Mouse (Mus musculus) forebrain, embryonic 12.5 days (tissue): Measurements from ENCODE around the gene Ccdc14. TPM values are rescaled to one million over a fixed set of nuclear protein-coding genes. Genes with fewer than 3 reads are reported as not detected.

Experiments
- ATAC-seq: fragments of 200-750 bp; cut with Nextera tagmentation; 2 replicates; pipeline ENCODE4 v1.8.0; 2017; ENCODE audit warnings: moderate TSS enrichment; ENCODE audit not compliant: low FRiP score
- H3K27ac ChIP-seq: fragments of 300-500 bp; sonication (generic); 2 replicates; pipeline ENCODE4 v1.5.1; 2016; ENCODE audit warnings: mild to moderate bottlenecking
- H3K27me3 ChIP-seq: fragments of 300-500 bp; sonication (generic); 2 replicates; pipeline ENCODE4 v1.6.1; 2016; ENCODE audit warnings: mild to moderate bottlenecking
- H3K36me3 ChIP-seq: fragments of 300-500 bp; sonication (generic); replicated peaks from 2 replicates; pipeline ENCODE4 v1.6.1; 2016; ENCODE audit warnings: mild to moderate bottlenecking
- H3K4me1 ChIP-seq: fragments of 300-500 bp; sonication (generic); 2 replicates; pipeline ENCODE4 v1.6.1; 2016
- H3K4me2 ChIP-seq: fragments of 300-500 bp; sonication (generic); 2 replicates; pipeline ENCODE4 v1.6.1; 2016; ENCODE audit warnings: mild to moderate bottlenecking, moderate library complexity
- H3K4me3 ChIP-seq: fragments of 300-500 bp; sonication (generic); replicated peaks from 2 replicates; pipeline ENCODE4 v1.5.1; 2016; ENCODE audit warnings: mild to moderate bottlenecking
- H3K9ac ChIP-seq: fragments of 300-500 bp; sonication (generic); 2 replicates; pipeline ENCODE4 v1.6.1; 2016; ENCODE audit warnings: mild to moderate bottlenecking
- H3K9me3 ChIP-seq: fragments of 300-500 bp; sonication (generic); 2 replicates; pipeline ENCODE4 v1.6.1; 2016
- WGBS: fragments of 180-500 bp; shearing (Covaris S2); methylation state at CpG from one replicate; pipeline ENCODE4 v1.1.7; 2016; 5-methylcytosine and 5-hydroxymethylcytosine counted together
- polyA plus RNA-seq: library from polyadenylated mRNA; unstranded; fragments of >200 nt; fragmentation: Nextera tagmentation; extraction: Ambion mirVana; gene quantifications from 2 replicates; pipeline ENCODE4 v1.2.1, GENCODE M21; 2016

Gene Ccdc14
- polyA plus RNA-seq, 1 experiment from 2014 or later: 12.0 TPM

DNA sequence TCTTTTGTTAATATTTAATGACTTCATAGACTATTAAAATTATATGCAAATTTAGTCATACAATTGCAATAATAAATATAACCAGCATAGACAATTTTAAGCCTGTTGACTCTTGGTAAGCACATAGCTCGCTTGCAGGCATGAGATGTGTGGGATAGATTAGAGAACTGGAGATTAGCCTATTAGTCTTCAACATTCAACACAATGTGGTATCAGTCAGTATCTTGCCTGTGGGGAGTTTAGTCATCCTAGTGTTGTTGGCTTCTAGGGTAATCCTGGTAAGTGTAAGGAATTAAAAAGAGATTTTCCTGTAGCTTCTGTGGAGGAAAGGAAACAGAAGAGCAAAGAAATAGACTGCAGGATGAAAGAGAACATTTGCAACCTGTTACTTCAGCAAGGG lies 75.2 kb downstream of the Ccdc14 start:
- no peak overlapping the region for H3K4me2 ChIP-seq
- WGBS: 77% methylated on average over 1 of the region's 1 CpGs
- no peak for ATAC-seq

DNA sequence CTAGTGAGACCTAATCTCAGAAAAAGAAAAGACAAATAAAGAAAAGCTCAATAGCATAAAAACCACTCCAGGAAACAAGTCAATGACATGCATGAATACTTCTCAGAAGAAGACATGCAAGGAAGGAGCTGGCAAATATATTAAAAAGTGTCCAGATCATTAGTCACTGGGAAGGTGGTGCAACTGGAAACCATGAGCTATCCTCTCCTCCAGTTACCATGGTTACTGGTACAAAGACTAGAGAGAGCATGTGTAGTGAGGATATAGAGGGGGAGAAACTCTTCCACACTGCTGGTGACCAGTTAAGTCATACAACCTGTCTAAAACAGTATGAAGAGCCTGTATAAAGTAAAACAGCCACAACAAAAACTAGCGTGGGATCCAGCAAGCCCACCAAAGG lies 75.8 kb downstream of the Ccdc14 start:
- Histone ChIP-seq H3K9me3 (0 out of 2 replicates have a peak, but pooled peaks cover 2% of the 10 kb centered on the region), H3K27ac (no peak overlapping the region), H3K27me3 (0 out of 2 replicates have a peak, but pooled peaks cover 3% of the 10 kb centered on the region), H3K36me3 (no peaks in the 10 kb centered on the region), H3K4me3 (no peak overlapping the region), H3K4me1 (peaks cover 3% of the 10 kb centered on the region; the same call in 1 of the 2 replicates), H3K4me2 (no peak overlapping the region), H3K9ac (no peak overlapping the region)
- 98% methylated on average over 1 of the region's 1 CpGs for WGBS
- no peak for ATAC-seq

More for the DNA sequence above, 75.2 kb downstream of the Ccdc14 start:
- Histone ChIP-seq H3K4me1 (peaks cover 3% of the 10 kb centered on the region; the same call in 1 of the 2 replicates), H3K4me3 (no peak overlapping the region), H3K36me3 (no peaks in the 10 kb centered on the region), H3K9me3 (no peaks in the 10 kb centered on the region), H3K27ac (no peak overlapping the region), H3K27me3 (0 out of 2 replicates have a peak, but pooled peaks cover 3% of the 10 kb centered on the region), H3K9ac (no peak overlapping the region)

DNA sequence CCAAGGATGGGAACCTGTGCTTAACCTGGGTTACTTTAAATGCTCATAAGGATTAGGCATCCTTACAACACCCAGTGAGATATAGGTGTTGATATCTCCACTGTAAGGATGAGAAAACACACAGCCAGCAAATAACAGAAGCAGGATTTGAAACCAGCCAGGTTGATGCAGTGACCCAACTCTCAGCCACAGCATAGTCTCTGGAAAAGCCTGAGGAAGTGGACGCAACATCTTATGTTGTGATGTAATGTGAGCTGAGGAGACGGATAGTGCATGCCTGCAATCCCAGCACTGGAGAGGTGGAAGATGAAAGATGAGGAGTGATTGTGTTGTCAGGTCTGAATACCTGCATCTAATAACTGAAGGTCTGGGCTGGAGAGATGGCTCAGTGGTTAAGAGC lies 77.0 kb downstream of the Ccdc14 start:
- ATAC-seq: no peak
- Histone ChIP-seq H3K9ac (no peak overlapping the region), H3K4me3 (no peak overlapping the region), H3K27ac (no peak overlapping the region), H3K36me3 (no peaks in the 10 kb centered on the region), H3K9me3 (0 out of 2 replicates have a peak, but pooled peaks cover 6% of the 10 kb centered on the region), H3K4me2 (no peak overlapping the region), H3K4me1 (peaks cover 4% of the 10 kb centered on the region), H3K27me3 (0 out of 2 replicates have a peak, but pooled peaks cover 3% of the 10 kb centered on the region)
- 100% methylated on average over 2 of the region's 2 CpGs for WGBS

DNA sequence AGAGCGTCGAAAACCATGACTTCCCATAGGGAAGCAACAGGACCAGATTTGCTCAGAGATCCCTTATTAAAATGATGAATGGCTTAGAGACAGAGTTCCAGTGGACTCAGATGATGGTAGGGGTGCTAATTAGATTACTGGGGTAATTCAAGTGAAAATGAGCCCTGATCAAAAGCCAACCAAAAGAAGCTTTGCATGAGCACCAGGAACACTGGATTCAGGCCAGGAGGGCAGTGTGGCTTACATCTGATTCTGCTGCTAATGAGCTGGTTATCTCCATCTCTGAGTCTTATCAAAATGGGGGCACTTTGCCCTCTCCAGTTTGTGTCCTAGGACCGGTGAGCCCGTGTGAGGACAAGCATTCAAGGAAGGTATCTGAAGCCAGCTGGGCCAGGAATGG lies 78.0 kb downstream of the Ccdc14 start:
- Histone ChIP-seq H3K36me3 (no peaks in the 10 kb centered on the region), H3K4me2 (no peak overlapping the region), H3K4me3 (no peak overlapping the region), H3K27ac (no peak overlapping the region), H3K27me3 (0 out of 2 replicates have a peak, but pooled peaks cover 4% of the 10 kb centered on the region), H3K9ac (no peak overlapping the region), H3K4me1 (peaks cover 12% of the 10 kb centered on the region), H3K9me3 (0 out of 2 replicates have a peak, but pooled peaks cover 6% of the 10 kb centered on the region)
- ATAC-seq: no peak
- WGBS: 45% methylated on average over 4 of the region's 4 CpGs

DNA sequence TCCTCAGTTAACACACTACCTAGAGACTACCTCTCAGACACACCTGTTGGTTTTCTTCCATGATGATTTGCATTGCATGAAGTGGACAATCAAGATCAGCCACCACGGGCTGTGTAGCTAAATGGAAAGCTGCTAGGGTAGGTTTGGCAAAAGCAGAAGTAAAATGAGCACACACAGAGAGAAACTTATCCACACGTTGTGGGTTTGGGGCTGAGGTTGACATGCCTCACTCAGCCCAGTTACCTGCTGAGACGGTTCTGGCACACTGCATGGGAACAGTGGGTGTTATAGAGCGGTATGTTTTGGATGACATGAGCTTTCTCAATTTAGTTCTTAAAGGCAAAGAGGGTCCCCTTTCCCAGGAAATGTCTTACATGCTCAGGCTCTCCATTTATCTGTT lies 79.7 kb downstream of the Ccdc14 start:
- ATAC-seq: no peak
- no peak overlapping the region for H3K9ac ChIP-seq
- H3K36me3 ChIP-seq: no peaks in the 10 kb centered on the region
- 92% methylated on average over 4 of the region's 4 CpGs for WGBS
- H3K4me2 ChIP-seq: no peak overlapping the region
- no peak overlapping the region for H3K27ac ChIP-seq
- H3K27me3 ChIP-seq: peaks cover 10% of the 10 kb centered on the region; the same call in 1 of the 2 replicates
- H3K9me3 ChIP-seq: 0 out of 2 replicates have a peak, but pooled peaks cover 6% of the 10 kb centered on the region
- no peak overlapping the region for H3K4me3 ChIP-seq
- H3K4me1 ChIP-seq: peaks cover 15% of the 10 kb centered on the region

DNA sequence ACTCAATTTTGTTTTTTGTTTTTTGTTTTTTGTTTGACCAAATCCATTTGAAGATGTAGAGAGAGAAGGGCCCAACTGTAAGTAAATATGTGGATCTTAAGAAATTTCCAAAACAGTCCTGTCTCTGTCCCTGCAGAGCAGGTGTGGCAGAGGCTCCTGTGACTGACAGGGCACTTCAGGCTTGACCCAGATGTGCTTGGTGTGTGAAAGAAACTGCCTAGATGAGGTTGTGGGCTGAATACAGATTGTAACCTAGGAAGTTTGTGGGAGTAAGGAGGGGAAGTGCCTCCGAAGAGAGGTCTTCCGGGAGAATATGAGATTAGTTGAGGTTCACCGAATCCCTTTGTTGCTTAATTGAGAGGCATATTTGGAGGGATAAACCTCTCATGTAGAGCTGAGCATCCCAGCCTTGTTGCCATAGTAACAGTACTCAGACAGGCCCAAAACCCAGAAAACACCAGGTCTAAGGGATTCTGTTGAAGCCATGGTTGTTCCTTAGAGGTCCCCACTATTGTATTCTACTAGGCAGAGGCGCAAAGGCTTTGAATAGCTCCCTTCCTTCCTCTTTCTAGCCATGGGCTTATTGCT lies 82.1 kb downstream of the Ccdc14 start:
- Histone ChIP-seq H3K4me2 (no peak overlapping the region), H3K4me1 (peaks cover 15% of the 10 kb centered on the region), H3K27me3 (peaks cover 10% of the 10 kb centered on the region; the same call in 1 of the 2 replicates), H3K27ac (no peak overlapping the region), H3K9me3 (0 out of 2 replicates have a peak, but pooled peaks cover 6% of the 10 kb centered on the region), H3K36me3 (no peaks in the 10 kb centered on the region), H3K9ac (no peak overlapping the region), H3K4me3 (no peak overlapping the region)
- no peak for ATAC-seq
- 10% methylated on average over 4 of the region's 4 CpGs for WGBS

Other genes with a start within 250 kb of the Ccdc14 start
- 26.7 and 30.0 TPM in 2 replicates for gene Kalrn, start 117.1 kb upstream of the Ccdc14 start, polyA plus RNA-seq
- not detected in 2 replicates for gene Ropn1, start 40.7 kb upstream of the Ccdc14 start, polyA plus RNA-seq
- 3.4 and 5.5 TPM in 2 replicates for gene Mylk, start 54.6 kb downstream of the Ccdc14 start, polyA plus RNA-seq